Mouse (Mus musculus) gastrocnemius, adult 2 months (tissue): ENCODE results near the gene Nup88. TPM values are rescaled to one million over a fixed set of nuclear protein-coding genes. Genes with fewer than 3 reads are reported as not detected.
"Not testable (repeated sequence)": the region's sequence is repeated elsewhere in the genome, so short reads cannot be mapped to it uniquely, and the experiment has no call there.

ENCODE experiments used
- DNase-seq: peaks from one replicate; pipeline ENCODE4 v3.0.0; 2022
- H3K27ac ChIP-seq: fragments of 200-600 bp; 2 replicates; pipeline ENCODE4 v1.8.1; 2022; ENCODE audit warnings: mild to moderate bottlenecking
- H3K4me3 ChIP-seq: fragments of 200-600 bp; 2 replicates; pipeline ENCODE4 v1.8.1; 2022; ENCODE audit warnings: mild to moderate bottlenecking, moderate library complexity
- CTCF ChIP-seq: fragments of 200-600 bp; IDR thresholded peaks from 2 replicates; pipeline ENCODE4 v1.8.1; 2022; ENCODE audit warnings: antibody characterized with exemption, mild to moderate bottlenecking, moderate library complexity
- intact Hi-C: fragments of 180-260 bp; cut with DNase I; formaldehyde crosslinking; loops from one replicate; pipeline ENCODE4 v1.15.1; 2025
- total RNA-seq, 2 experiments: library from RNA; stranded (reverse); gene quantifications; 2 replicates each; pipeline ENCODE4 v1.2.3; 2021

The Nup88 gene
- total RNA-seq, 2 experiments from 2014 or later = 30.4 to 34.9 TPM

GRCm38 (mm10) chr11:70960786-70961554 lies 8.8 kb downstream of the Nup88 start:
- intact Hi-C loops = no loop called here
- TF ChIP-seq CTCF = no peak

GRCm38 (mm10) chr11:70954711-70955110 lies 15.1 kb downstream of the Nup88 start:
- intact Hi-C loops = no loop called here
- H3K4me3 ChIP-seq = no peak overlapping the region
- DNase-seq = no peak
- no peak overlapping the region for H3K27ac ChIP-seq
- no peak for TF ChIP-seq CTCF

More at GRCm38 (mm10) chr11:70960786-70961554, 8.8 kb downstream of the Nup88 start:
- H3K27ac ChIP-seq = no peak overlapping the region
- DNase-seq = no peak
- no peak overlapping the region for H3K4me3 ChIP-seq

GRCm38 (mm10) chr11:70944935-70945817 lies 24.6 kb downstream of the Nup88 start:
- intact Hi-C loops = no loop called here
- Histone ChIP-seq H3K4me3 (no peak overlapping the region), H3K27ac (peak overlapping the region; percentile 28)
- no peak for DNase-seq
- no peak for TF ChIP-seq CTCF

GRCm38 (mm10) chr11:70943651-70944050 lies 26.1 kb downstream of the Nup88 start:
- intact Hi-C loops = no loop called here
- H3K4me3 ChIP-seq = no peak overlapping the region
- DNase-seq = no peak

GRCm38 (mm10) chr11:70942596-70942995 lies 27.2 kb downstream of the Nup88 start:
- Histone ChIP-seq H3K4me3 (no peak overlapping the region), H3K27ac (no peak overlapping the region)
- intact Hi-C loops = no loop called here
- DNase-seq = no peak
- TF ChIP-seq CTCF = no peak

More at GRCm38 (mm10) chr11:70943651-70944050, 26.1 kb downstream of the Nup88 start:
- H3K27ac ChIP-seq = no peak overlapping the region
- no peak for TF ChIP-seq CTCF

GRCm38 (mm10) chr11:70935316-70935715 lies 34.5 kb downstream of the Nup88 start:
- no peak for TF ChIP-seq CTCF
- H3K27ac ChIP-seq = no peak overlapping the region
- no peak for DNase-seq
- no peak overlapping the region for H3K4me3 ChIP-seq
- intact Hi-C loops = no loop called here

GRCm38 (mm10) chr11:70931461-70931860 lies 38.3 kb downstream of the Nup88 start:
- no peak overlapping the region for H3K4me3 ChIP-seq
- TF ChIP-seq CTCF = no peak
- DNase-seq = no peak
- no peak overlapping the region for H3K27ac ChIP-seq
- intact Hi-C loops = no loop called here

- H3K27ac ChIP-seq = no peak overlapping the region
- no peak for TF ChIP-seq CTCF
- DNase-seq = no peak
- intact Hi-C loops = no loop called here
- no peak overlapping the region for H3K4me3 ChIP-seq
Observed at GRCm38 (mm10) chr11:70919524-70919923, 50.2 kb downstream of the Nup88 start.

GRCm38 (mm10) chr11:70917896-70918295 lies 51.9 kb downstream of the Nup88 start:
- intact Hi-C loops = no loop called here
- Histone ChIP-seq H3K4me3 (no peak overlapping the region), H3K27ac (no peak overlapping the region)
- TF ChIP-seq CTCF = no peak
- DNase-seq = no peak

- no peak overlapping the region for H3K27ac ChIP-seq
- DNase-seq = no peak
- TF ChIP-seq CTCF = no peak
- intact Hi-C loops = no loop called here
- no peak overlapping the region for H3K4me3 ChIP-seq
Observed at GRCm38 (mm10) chr11:70911920-70912319, 57.9 kb downstream of the Nup88 start.

GRCm38 (mm10) chr11:70911323-70911722 lies 58.5 kb downstream of the Nup88 start:
- no peak for TF ChIP-seq CTCF
- Histone ChIP-seq H3K27ac (no peak overlapping the region), H3K4me3 (no peak overlapping the region)
- DNase-seq = no peak
- intact Hi-C loops = no loop called here

GRCm38 (mm10) chr11:70906681-70907080 lies 63.1 kb downstream of the Nup88 start:
- no peak for TF ChIP-seq CTCF
- no peak for DNase-seq
- Histone ChIP-seq H3K27ac (no peak overlapping the region), H3K4me3 (no peak overlapping the region)
- intact Hi-C loops = no loop called here

GRCm38 (mm10) chr11:70898182-70898581 lies 71.6 kb downstream of the Nup88 start:
- intact Hi-C loops, H3K27ac ChIP-seq, DNase-seq, H3K4me3 ChIP-seq: not testable (repeated sequence)
